In the genomic region with DNA sequence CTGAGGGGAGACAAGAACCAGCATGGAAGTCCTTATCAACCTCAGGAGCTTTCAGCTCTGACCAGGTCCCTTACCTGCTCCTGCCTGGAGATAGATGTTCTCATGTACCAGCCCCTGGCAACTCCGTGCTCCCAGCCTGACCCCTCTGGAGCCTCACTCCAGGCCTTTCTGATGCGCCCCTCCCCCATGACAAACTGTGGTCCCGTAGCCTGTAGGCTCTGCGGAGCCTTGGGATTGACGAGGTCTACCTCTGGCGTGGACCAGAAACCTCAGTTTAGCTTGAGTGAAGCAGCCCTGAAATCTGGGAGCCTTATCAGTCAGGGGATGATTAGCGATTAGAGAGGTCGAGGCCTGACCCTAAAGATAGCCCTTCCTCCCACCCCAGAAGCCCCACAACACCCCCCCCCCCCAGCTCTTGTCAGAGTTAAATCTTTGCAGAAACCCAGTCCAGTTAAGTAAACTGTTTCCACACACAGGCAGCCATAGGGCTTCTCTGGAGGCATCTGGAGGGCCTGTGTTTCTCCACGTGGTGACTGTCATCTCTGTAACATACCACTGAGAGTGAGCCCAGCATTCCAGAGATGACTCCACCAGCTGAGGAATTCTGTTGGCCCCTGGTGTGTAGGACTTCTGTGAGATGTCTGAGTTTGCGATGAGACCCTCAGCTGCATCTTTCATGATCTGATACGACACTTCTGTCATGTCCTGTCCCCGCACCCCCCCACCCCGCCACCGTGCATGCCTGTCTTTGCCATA, we compare ENCODE assay signal across 13 mouse cellular contexts. TPM values are rescaled to one million over a fixed set of nuclear protein-coding genes. Genes with fewer than 3 reads are reported as not detected.
DNase-seq lines count a peak whose midpoint lies in the region; ATAC-seq and TF ChIP-seq lines count a peak whose summit lies in the region.
"Had no signal": no experiment of that assay in that cellular context is flagged by ENCODE, and none has a peak within 500 bp of the region (broad histone marks: within the 10 kb centered on the region; RNA-seq: fewer than 3 reads in every experiment).

No protein-coding gene starts in this region.

- TF ChIP-seq POLR2A in limb, embryonic 14.5 days (IDR thresholded peaks at IDR 0.05; ENCODE audit: borderline replicate concordance, extremely low read depth, insufficient read depth, insufficient read length): no peak

- peak overlapping the region; percentile 53 for H3K27ac ChIP-seq in heart, embryonic 15.5 days
- H3K27ac ChIP-seq in lung, embryonic 15.5 days: peak overlapping the region; percentile 10; the same call in 1 of the 2 replicates
- peak overlapping the region; percentile 70 for H3K27ac ChIP-seq in embryonic facial prominence, embryonic 10.5 days (replicated peaks)
- peak overlapping the region; percentile 35; the same call in 1 of the 2 replicates for H3K27ac ChIP-seq in limb, embryonic 14.5 days (replicated peaks; ENCODE audit: low read depth, low read length)

- peak overlapping the region; percentile 34 for H3K4me2 ChIP-seq in heart, embryonic 15.5 days
- 0 out of 2 replicates have a peak overlapping the region, but pooled peaks have one; percentile 8 for H3K4me2 ChIP-seq in lung, embryonic 15.5 days
- 0 out of 2 replicates have a peak overlapping the region, but pooled peaks have one; percentile 17 for H3K4me2 ChIP-seq in limb, embryonic 14.5 days (replicated peaks; ENCODE audit: low read depth, low read length, severe bottlenecking)

- H3K4me1 ChIP-seq in heart, embryonic 15.5 days (replicated peaks): peaks cover 25% of the 10 kb centered on the region
- H3K4me1 ChIP-seq in lung, embryonic 15.5 days: peaks cover 21% of the 10 kb centered on the region
- peaks cover 29% of the 10 kb centered on the region for H3K4me1 ChIP-seq in embryonic facial prominence, embryonic 10.5 days
- peaks cover 16% of the 10 kb centered on the region for H3K4me1 ChIP-seq in limb, embryonic 14.5 days (ENCODE audit: control insufficient read depth, insufficient read depth, low read length)

- no peaks in the 10 kb centered on the region for H3K9me3 ChIP-seq in heart, embryonic 15.5 days (replicated peaks)
- no peaks in the 10 kb centered on the region for H3K9me3 ChIP-seq in lung, embryonic 15.5 days
- H3K9me3 ChIP-seq in embryonic facial prominence, embryonic 10.5 days: no peaks in the 10 kb centered on the region
- no peaks in the 10 kb centered on the region for H3K9me3 ChIP-seq in limb, embryonic 14.5 days (ENCODE audit: control insufficient read depth, low read length)

- H3K27me3 ChIP-seq in heart, embryonic 15.5 days: peaks cover 8% of the 10 kb centered on the region
- peaks cover 7% of the 10 kb centered on the region; the same call in 1 of the 2 replicates for H3K27me3 ChIP-seq in lung, embryonic 15.5 days
- H3K27me3 ChIP-seq in embryonic facial prominence, embryonic 10.5 days (replicated peaks; ENCODE audit: low read depth, poor library complexity, severe bottlenecking): peaks cover 25% of the 10 kb centered on the region
- H3K27me3 ChIP-seq in limb, embryonic 14.5 days (ENCODE audit: control insufficient read depth, insufficient read depth, low read length): no peaks in the 10 kb centered on the region

- no peak overlapping the region for H3K4me3 ChIP-seq in heart, embryonic 15.5 days
- H3K4me3 ChIP-seq in lung, embryonic 15.5 days: no peak overlapping the region
- 0 out of 2 replicates have a peak overlapping the region, but pooled peaks have one; percentile 18 for H3K4me3 ChIP-seq in embryonic facial prominence, embryonic 10.5 days
- no peak overlapping the region for H3K4me3 ChIP-seq in limb, embryonic 14.5 days (replicated peaks; ENCODE audit: low read length)

- no peaks in the 10 kb centered on the region for H3K36me3 ChIP-seq in heart, embryonic 15.5 days
- no peaks in the 10 kb centered on the region for H3K36me3 ChIP-seq in lung, embryonic 15.5 days
- H3K36me3 ChIP-seq in embryonic facial prominence, embryonic 10.5 days (replicated peaks): no peaks in the 10 kb centered on the region
- H3K36me3 ChIP-seq in limb, embryonic 14.5 days (ENCODE audit: control insufficient read depth, insufficient read depth, low read length): no peaks in the 10 kb centered on the region

- no peak for DNase-seq in heart, postnatal 4 days
- DNase-seq in lung, adult 18-20 months: no peak
- peak; percentile 61 for DNase-seq in embryonic facial prominence, embryonic 10.5 days (ENCODE audit: low spot score)
- DNase-seq in limb, embryonic 14.5 days (ENCODE audit: low spot score): peak; percentile 53
- DNase-seq in ovary, postnatal 10 days (ENCODE audit: low spot score): no peak
- DNase-seq: adrenal gland, postnatal 36 days; cerebellum, adult 11 months; kidney, adult 11 months; thymus, postnatal 14 days had no signal

- H3K9ac ChIP-seq in heart, embryonic 15.5 days: 0 out of 2 replicates have a peak overlapping the region, but pooled peaks have one; percentile 4
- H3K9ac ChIP-seq in lung, embryonic 15.5 days: no peak overlapping the region
- H3K9ac ChIP-seq in limb, embryonic 14.5 days (ENCODE audit: low read depth, low read length, severe bottlenecking): no peak overlapping the region

- ATAC-seq in heart, embryonic 15.5 days (replicated peaks; ENCODE audit: insufficient number of reproducible peaks, insufficient read depth, low FRiP score, low read depth): 0 out of 2 replicates have a peak, but pooled peaks have one; percentile 56
- peak; percentile 65; the same call in 1 of the 2 replicates for ATAC-seq in lung, embryonic 15.5 days (ENCODE audit: borderline replicate concordance, extremely low read depth, low FRiP score, low TSS enrichment)
- ATAC-seq in limb, embryonic 14.5 days (ENCODE audit: low FRiP score, low read depth): peak; percentile 60; the same call in 1 of the 2 replicates
- no peak for ATAC-seq in granulocyte monocyte progenitor cell, adult 5-6 weeks (replicated peaks; ENCODE audit: poor library complexity, severe bottlenecking)
- ATAC-seq: CD4-positive, CD25-positive, alpha-beta regulatory T cell, adult 4 months had no signal

- WGBS in heart, embryonic 15.5 days: 19% methylated on average over 14 of the region's 14 CpGs
- WGBS in lung, embryonic 15.5 days: 22% methylated on average over 14 of the region's 14 CpGs
- WGBS in embryonic facial prominence, embryonic 10.5 days: 28% methylated on average over 14 of the region's 14 CpGs
- WGBS in limb, embryonic 14.5 days: 12% methylated on average over 13 of the region's 14 CpGs

RNA-seq across cellular contexts. Expression of a gene that starts 24.7 kb away (rescaled TPM):
- polyA plus RNA-seq in heart, embryonic 15.5 days (2015; fragmentation: Nextera tagmentation; extraction: Ambion mirVana): 5.3 and 7.1 TPM in 2 replicates
- 1 to 10 TPM; 4.0 to 4.5 TPM for total RNA-seq in heart, postnatal 4 days (2021)
- polyA plus RNA-seq in lung, embryonic 15.5 days (2015; fragmentation: Nextera tagmentation; extraction: Ambion mirVana): 10.8 and 12.8 TPM in 2 replicates
- polyA plus RNA-seq in embryonic facial prominence, embryonic 10.5 days (2016; fragmentation: Nextera tagmentation; extraction: Ambion mirVana): 7.3 and 7.4 TPM in 2 replicates
- 3.7 and 4.0 TPM in 2 replicates for polyA plus RNA-seq in limb, embryonic 14.5 days (2012; rRNA removed)
- polyA plus RNA-seq in limb, embryonic 14.5 days (2014; fragmentation: Nextera tagmentation; extraction: Ambion mirVana): 4.0 and 4.1 TPM in 2 replicates
- 0.58 TPM in 1 of 2 replicates, not detected in the other for total RNA-seq in granulocyte monocyte progenitor cell, adult 5-6 weeks (2014; fragmentation: Nextera tagmentation)
- total RNA-seq in granulocyte monocyte progenitor cell, adult 5-6 weeks (2017): 0.04 and 0.21 TPM in 2 replicates

RNA-seq across cellular contexts. Expression of a gene that starts 45.7 kb away (rescaled TPM):
- 0.93 and 1.4 TPM in 2 replicates for polyA plus RNA-seq in heart, embryonic 15.5 days (2015; fragmentation: Nextera tagmentation; extraction: Ambion mirVana)
- total RNA-seq in heart, postnatal 4 days (2021): under 1 TPM; 0.45 to 0.91 TPM
- polyA plus RNA-seq in lung, embryonic 15.5 days (2015; fragmentation: Nextera tagmentation; extraction: Ambion mirVana): 2.3 TPM in 2 replicates
- 0.47 and 0.95 TPM in 2 replicates for polyA plus RNA-seq in embryonic facial prominence, embryonic 10.5 days (2016; fragmentation: Nextera tagmentation; extraction: Ambion mirVana)
- 21.0 and 24.8 TPM in 2 replicates for polyA plus RNA-seq in limb, embryonic 14.5 days (2012; rRNA removed)
- 5.3 TPM in 2 replicates for polyA plus RNA-seq in limb, embryonic 14.5 days (2014; fragmentation: Nextera tagmentation; extraction: Ambion mirVana)
- not detected in 2 replicates for total RNA-seq in granulocyte monocyte progenitor cell, adult 5-6 weeks (2014; fragmentation: Nextera tagmentation)
- not detected in 2 replicates for total RNA-seq in granulocyte monocyte progenitor cell, adult 5-6 weeks (2017)

Comparison
In these comparisons a context has a peak if more than half of its experiments do, and no peak if none do; other contexts are left out.
1. H3K27ac ChIP-seq: peak in every context shown above with its lines; median percentile 70 in embryonic facial prominence, embryonic 10.5 days; 53 in heart, embryonic 15.5 days; 35 in limb, embryonic 14.5 days; 10 in lung, embryonic 15.5 days.
2. DNase-seq: peak in embryonic facial prominence, embryonic 10.5 days (single experiment) and limb, embryonic 14.5 days (single experiment); none in heart, postnatal 4 days (single experiment), lung, adult 18-20 months (0 of 2) and ovary, postnatal 10 days (single experiment).
3. Peak in every context shown above with its lines, with median percentiles within 50 percentile points of each other: H3K4me2 ChIP-seq.